Mouse (Mus musculus) cerebellum, adult 2 months (tissue): Measurements from ENCODE around the gene Steap1.

Experiments used
- CTCF ChIP-seq: fragments of 200-500 bp; IDR thresholded peaks from 2 replicates; pipeline ENCODE4 v1.5.1; 2011; ENCODE audit warnings: low read depth, mild to moderate bottlenecking, control low read depth, low read length, moderate library complexity, borderline replicate concordance; ENCODE audit not compliant: insufficient read depth
- POLR2A ChIP-seq: fragments of 200-500 bp; IDR thresholded peaks from 2 replicates; pipeline ENCODE4 v1.6.1; 2011; ENCODE audit warnings: low read length, control low read depth, borderline replicate concordance; ENCODE audit not compliant: insufficient read depth

DNA sequence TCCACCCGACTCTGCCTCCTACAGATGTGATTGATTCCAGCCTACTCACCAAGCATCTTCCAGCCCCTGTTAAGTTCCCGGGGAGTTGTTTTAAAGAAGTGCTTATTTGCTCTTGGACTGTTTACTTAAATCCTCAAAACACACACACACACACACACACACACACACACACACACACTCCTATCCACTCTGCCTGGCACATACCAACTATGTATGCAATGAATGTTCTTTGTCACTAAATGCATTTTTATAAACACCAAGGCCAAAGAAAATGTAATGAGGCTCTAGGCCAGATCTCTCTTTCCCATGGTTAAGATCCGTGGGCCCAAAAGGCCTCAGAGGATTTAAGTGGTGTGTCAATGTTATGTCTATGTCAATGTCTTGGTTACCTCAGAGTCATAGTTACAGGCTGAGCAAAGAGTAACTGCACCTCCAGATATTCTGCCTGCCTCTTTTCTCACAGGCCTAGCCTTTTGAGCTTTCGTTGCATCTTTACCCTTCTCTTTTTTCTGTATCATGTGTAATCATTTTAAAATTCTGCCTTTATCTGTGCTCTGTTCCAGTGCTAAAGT is 56.9 kb downstream of the Steap1 start:
- no peak for TF ChIP-seq CTCF
- TF ChIP-seq POLR2A: no peak
